In the genomic region with DNA sequence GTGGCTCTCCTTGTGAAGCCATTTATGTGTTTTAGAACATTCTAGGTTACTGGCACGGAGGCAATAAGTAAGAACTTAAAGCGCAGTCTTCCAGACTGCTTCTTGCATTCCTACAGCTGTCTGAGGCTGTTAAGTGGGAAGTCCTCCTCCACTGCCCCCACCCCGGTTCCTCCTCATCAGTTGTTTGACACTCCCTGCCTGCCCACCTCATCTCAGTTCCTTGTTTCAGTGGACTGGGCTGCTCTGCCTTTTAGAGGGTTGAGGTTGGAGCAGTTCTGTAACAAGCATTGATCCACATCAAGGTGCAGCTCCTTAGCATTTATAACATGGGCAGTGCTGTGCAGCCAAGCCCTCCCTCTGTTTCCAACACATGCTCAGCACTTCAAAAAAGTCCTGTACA, we compare ENCODE assay signal across 12 mouse cellular contexts. TPM values are rescaled to one million over a fixed set of nuclear protein-coding genes. Genes with fewer than 3 reads are reported as not detected.
"Had no signal": no experiment of that assay in that cellular context is flagged by ENCODE, and none has a peak within 500 bp of the region (broad histone marks: within the 10 kb centered on the region; RNA-seq: fewer than 3 reads in every experiment).

No protein-coding gene starts in this region.

RNA-seq across cellular contexts. Expression of a gene that starts 16.6 kb away (rescaled TPM):
- total RNA-seq: forebrain, postnatal 0 days; gastrocnemius, adult 18-20 months; gastrocnemius, adult 2 months; gastrocnemius, adult 8-10 months; gastrocnemius, postnatal 10 days; gastrocnemius, postnatal 14 days; gastrocnemius, postnatal 25 days; gastrocnemius, postnatal 36 days; gastrocnemius, postnatal 4 days; heart, adult 18-20 months; heart, adult 2 months; heart, adult 8-10 months had no signal
